Mouse (Mus musculus) neural tube, embryonic 15.5 days (tissue): ENCODE data around the gene Slc8a1. TPM values are rescaled to one million over a fixed set of nuclear protein-coding genes. Genes with fewer than 3 reads are reported as not detected.

Source experiments
- ATAC-seq: fragments of 200-750 bp; cut with Nextera tagmentation; 2 replicates; pipeline ENCODE4 v1.8.0; 2017; ENCODE audit warnings: mild to moderate bottlenecking, moderate TSS enrichment, moderate library complexity; ENCODE audit not compliant: low FRiP score
- H3K27ac ChIP-seq: fragments of 300-500 bp; sonication (generic); replicated peaks from 2 replicates; pipeline ENCODE4 v1.5.1; 2015; ENCODE audit warnings: mild to moderate bottlenecking, inconsistent platforms
- H3K27me3 ChIP-seq: fragments of 300-500 bp; sonication (generic); replicated peaks from 2 replicates; pipeline ENCODE4 v1.6.1; 2015; ENCODE audit warnings: inconsistent platforms
- H3K36me3 ChIP-seq: fragments of 300-500 bp; sonication (generic); 2 replicates; pipeline ENCODE4 v1.6.1; 2015; ENCODE audit warnings: inconsistent platforms
- H3K4me1 ChIP-seq: fragments of 300-500 bp; sonication (generic); 2 replicates; pipeline ENCODE4 v1.6.1; 2015; ENCODE audit warnings: inconsistent platforms
- H3K4me2 ChIP-seq: fragments of 300-500 bp; sonication (generic); 2 replicates; pipeline ENCODE4 v1.6.1; 2015; ENCODE audit warnings: inconsistent platforms, mild to moderate bottlenecking, moderate library complexity
- H3K4me3 ChIP-seq: fragments of 300-500 bp; sonication (generic); replicated peaks from 2 replicates; pipeline ENCODE4 v1.5.1; 2015; ENCODE audit warnings: mild to moderate bottlenecking, inconsistent platforms
- H3K9ac ChIP-seq: fragments of 300-500 bp; sonication (generic); replicated peaks from 2 replicates; pipeline ENCODE4 v1.6.1; 2015; ENCODE audit warnings: mild to moderate bottlenecking, inconsistent platforms
- H3K9me3 ChIP-seq: fragments of 300-500 bp; sonication (generic); replicated peaks from 2 replicates; pipeline ENCODE4 v1.6.1; 2016; ENCODE audit warnings: inconsistent platforms
- WGBS: fragments of 180-500 bp; shearing (Covaris S2); methylation state at CpG from one replicate; pipeline ENCODE4 v1.1.7; 2015; ENCODE audit warnings: mixed read lengths; 5-methylcytosine and 5-hydroxymethylcytosine counted together
- polyA plus RNA-seq: library from polyadenylated mRNA; unstranded; fragments of >200 nt; fragmentation: Nextera tagmentation; extraction: Ambion mirVana; gene quantifications from 2 replicates; pipeline ENCODE4 v1.2.1, GENCODE M21; 2015

Slc8a1 gene
- polyA plus RNA-seq, 1 experiment from 2014 or later: 23.1 TPM

DNA sequence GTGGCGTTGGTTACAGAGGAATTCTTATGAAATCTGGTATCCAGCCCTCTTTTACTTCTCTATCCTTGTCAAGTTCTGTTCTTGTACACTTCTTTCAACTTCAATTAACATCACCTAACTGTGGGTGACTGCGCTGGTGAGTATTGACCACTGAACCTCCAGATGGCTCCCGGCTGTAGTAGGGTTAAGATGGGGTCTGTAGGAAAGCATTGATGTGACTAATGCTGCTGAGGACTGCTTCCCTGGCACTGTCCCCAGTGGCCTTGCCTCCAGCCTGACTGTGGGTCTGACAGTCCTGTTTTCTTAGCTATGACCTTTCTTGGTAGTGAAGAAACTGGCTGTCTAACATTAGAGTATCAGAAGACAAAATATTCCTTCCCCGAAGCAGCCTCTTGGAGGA, 335.1 kb downstream of the Slc8a1 start:
- Histone ChIP-seq H3K9me3 (no peaks in the 10 kb centered on the region), H3K4me1 (peaks cover 30% of the 10 kb centered on the region), H3K27me3 (no peaks in the 10 kb centered on the region), H3K27ac (no peak overlapping the region), H3K4me3 (no peak overlapping the region), H3K4me2 (no peak overlapping the region), H3K36me3 (peaks cover 13% of the 10 kb centered on the region), H3K9ac (no peak overlapping the region)
- WGBS: 90% methylated on average over 4 of the region's 4 CpGs
- ATAC-seq: no peak

DNA sequence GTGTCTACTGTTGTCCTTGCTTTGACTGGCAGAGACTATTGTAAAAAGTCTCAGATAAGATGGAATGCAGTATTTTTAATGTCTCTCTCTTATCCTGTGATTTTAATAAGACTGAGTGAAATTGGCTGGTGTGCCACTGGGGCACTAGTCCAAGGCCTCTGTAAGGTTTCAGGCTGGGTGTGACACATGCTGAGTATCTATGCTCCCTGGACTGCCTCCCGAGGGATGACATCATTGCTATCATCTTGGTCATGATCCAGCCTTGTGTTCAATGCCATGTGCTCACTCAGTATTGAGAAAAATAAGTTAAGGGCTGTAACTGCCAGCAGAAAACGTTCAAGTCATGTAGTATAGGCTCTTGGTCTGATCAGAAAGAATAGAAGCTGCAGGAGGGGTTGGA, 335.5 kb downstream of the Slc8a1 start:
- peaks cover 8% of the 10 kb centered on the region for H3K36me3 ChIP-seq
- no peak for ATAC-seq
- 60% methylated on average over 2 of the region's 2 CpGs for WGBS
- no peaks in the 10 kb centered on the region for H3K27me3 ChIP-seq
- H3K9ac ChIP-seq: no peak overlapping the region
- H3K4me2 ChIP-seq: no peak overlapping the region
- H3K4me3 ChIP-seq: no peak overlapping the region
- no peaks in the 10 kb centered on the region for H3K9me3 ChIP-seq
- peaks cover 30% of the 10 kb centered on the region for H3K4me1 ChIP-seq
- H3K27ac ChIP-seq: no peak overlapping the region

DNA sequence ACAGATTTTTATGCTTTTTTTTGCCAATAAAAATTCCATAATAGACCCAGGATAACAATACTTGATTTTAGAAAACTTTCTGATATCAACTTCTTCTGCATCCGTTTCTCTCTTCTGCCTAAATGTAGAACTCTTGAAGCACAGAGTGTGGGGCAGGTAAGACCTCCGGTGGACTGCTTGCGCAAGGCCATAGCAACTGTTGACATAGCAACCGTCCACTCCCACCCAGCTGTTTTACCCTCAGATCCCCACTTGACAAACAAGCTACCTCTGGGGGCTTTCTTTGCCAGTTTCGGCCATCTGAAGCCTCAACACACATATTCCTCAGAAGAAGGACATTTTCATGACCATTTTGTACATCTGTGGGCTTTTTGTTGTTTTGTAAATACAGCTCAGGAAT, 337.8 kb downstream of the Slc8a1 start:
- H3K9me3 ChIP-seq: no peaks in the 10 kb centered on the region
- 52% methylated on average over 5 of the region's 5 CpGs for WGBS
- no peak overlapping the region for H3K4me3 ChIP-seq
- H3K27ac ChIP-seq: no peak overlapping the region
- no peaks in the 10 kb centered on the region for H3K36me3 ChIP-seq
- no peak overlapping the region for H3K4me2 ChIP-seq
- H3K9ac ChIP-seq: no peak overlapping the region
- H3K27me3 ChIP-seq: no peaks in the 10 kb centered on the region
- H3K4me1 ChIP-seq: peaks cover 30% of the 10 kb centered on the region
- no peak for ATAC-seq

DNA sequence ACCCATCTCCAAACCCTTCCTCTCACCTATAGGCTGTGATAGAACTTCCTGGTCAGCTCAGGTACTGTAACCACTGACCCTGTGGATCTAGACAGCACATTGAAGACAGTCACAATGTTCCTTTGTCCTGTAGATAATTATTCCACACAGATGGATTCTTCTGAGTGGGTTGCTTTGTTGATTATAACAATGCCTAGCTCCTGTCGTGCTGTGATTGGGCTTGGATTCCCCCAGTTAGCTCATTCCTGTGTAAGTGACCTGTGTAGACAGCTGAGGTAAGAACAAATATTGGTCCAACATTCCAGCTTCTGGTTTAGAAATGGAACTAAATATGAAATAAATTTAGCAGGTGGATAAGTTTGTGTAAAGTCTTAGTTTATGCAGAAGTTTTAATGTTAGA, 340.7 kb downstream of the Slc8a1 start:
- ATAC-seq: no peak
- H3K4me2 ChIP-seq: no peak overlapping the region
- 48% methylated on average over 1 of the region's 1 CpGs for WGBS
- no peak overlapping the region for H3K4me3 ChIP-seq
- H3K9ac ChIP-seq: no peak overlapping the region
- no peaks in the 10 kb centered on the region for H3K36me3 ChIP-seq
- H3K9me3 ChIP-seq: no peaks in the 10 kb centered on the region
- peaks cover 15% of the 10 kb centered on the region for H3K4me1 ChIP-seq
- H3K27me3 ChIP-seq: no peaks in the 10 kb centered on the region
- H3K27ac ChIP-seq: no peak overlapping the region

DNA sequence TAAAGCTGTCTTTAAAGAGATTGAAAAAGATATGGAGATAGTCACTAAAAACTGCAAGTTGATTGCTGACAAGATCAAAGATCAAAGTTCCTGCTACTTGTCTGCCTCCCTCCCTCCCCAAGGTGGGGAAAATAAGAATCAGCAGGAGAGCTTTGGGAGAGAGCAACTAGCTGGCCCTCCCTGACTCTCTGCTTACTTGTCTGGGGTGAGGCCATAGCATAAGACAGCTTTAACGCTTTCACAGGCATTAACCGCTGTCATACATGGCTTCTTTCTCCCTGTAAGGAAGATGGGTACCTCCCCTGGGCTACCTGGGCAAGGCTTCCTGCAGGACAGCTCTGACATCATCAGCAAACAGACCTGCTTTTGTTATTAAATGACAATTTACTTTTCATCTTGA, 344.1 kb downstream of the Slc8a1 start:
- 28% methylated on average over 2 of the region's 2 CpGs for WGBS
- H3K4me2 ChIP-seq: no peak overlapping the region
- no peaks in the 10 kb centered on the region for H3K36me3 ChIP-seq
- peaks cover 3% of the 10 kb centered on the region; the same call in 1 of the 2 replicates for H3K4me1 ChIP-seq
- no peak overlapping the region for H3K27ac ChIP-seq
- no peaks in the 10 kb centered on the region for H3K9me3 ChIP-seq
- no peak overlapping the region for H3K9ac ChIP-seq
- ATAC-seq: no peak
- no peak overlapping the region for H3K4me3 ChIP-seq
- H3K27me3 ChIP-seq: no peaks in the 10 kb centered on the region

DNA sequence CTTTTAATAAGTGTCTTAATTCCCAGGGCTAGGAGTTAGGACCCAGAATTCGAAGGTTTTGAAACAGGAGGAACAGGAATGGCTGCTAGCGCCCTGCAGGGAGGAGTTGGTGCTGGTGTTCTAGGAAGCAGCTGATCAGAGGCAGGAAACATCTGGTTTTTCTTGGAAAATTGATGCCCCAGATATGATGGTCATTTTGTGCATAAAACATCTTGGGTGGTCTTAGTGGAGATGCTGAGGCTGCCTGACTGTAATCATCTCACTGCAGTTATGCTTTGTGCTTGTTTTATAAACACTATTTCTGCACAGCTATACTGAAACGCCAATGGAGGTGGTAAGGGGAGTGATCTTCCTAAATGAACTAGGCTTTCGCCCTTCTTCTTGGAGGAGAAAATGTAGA, 345.1 kb downstream of the Slc8a1 start:
- no peak overlapping the region for H3K27ac ChIP-seq

DNA sequence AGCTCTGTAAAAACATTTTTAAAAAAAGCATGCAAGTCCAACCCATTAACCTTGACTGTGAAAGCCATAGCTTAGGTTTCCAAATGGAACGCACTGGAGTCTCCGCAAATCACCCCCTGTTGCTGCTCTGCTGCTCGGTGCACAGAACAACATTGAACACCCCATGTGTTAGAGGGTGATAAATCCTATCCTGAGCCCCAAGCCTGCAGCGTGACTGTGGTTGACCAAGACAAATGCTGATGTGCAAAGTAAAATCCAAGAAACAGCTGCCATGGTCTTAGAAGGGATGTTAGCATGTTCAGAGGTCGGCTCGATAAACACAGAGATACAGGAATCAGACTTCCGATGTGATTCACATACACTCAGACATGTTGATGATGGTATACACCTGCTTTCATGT, 346.7 kb downstream of the Slc8a1 start:
- H3K36me3 ChIP-seq: peaks cover 12% of the 10 kb centered on the region; the same call in 1 of the 2 replicates
- no peaks in the 10 kb centered on the region for H3K27me3 ChIP-seq
- H3K4me1 ChIP-seq: peaks cover 3% of the 10 kb centered on the region; the same call in 1 of the 2 replicates
- WGBS: 75% methylated on average over 7 of the region's 7 CpGs
- no peak overlapping the region for H3K4me2 ChIP-seq
- H3K9ac ChIP-seq: no peak overlapping the region
- H3K27ac ChIP-seq: no peak overlapping the region
- H3K9me3 ChIP-seq: no peaks in the 10 kb centered on the region
- ATAC-seq: no peak
- H3K4me3 ChIP-seq: no peak overlapping the region

More for the DNA sequence above, 345.1 kb downstream of the Slc8a1 start:
- no peak overlapping the region for H3K9ac ChIP-seq
- 0 out of 2 replicates have a peak, but pooled peaks cover 3% of the 10 kb centered on the region for H3K36me3 ChIP-seq
- H3K9me3 ChIP-seq: no peaks in the 10 kb centered on the region
- no peak overlapping the region for H3K4me3 ChIP-seq
- no peaks in the 10 kb centered on the region for H3K27me3 ChIP-seq
- no peak overlapping the region for H3K4me2 ChIP-seq
- peaks cover 3% of the 10 kb centered on the region; the same call in 1 of the 2 replicates for H3K4me1 ChIP-seq
- no peak for ATAC-seq
- 80% methylated on average over 4 of the region's 4 CpGs for WGBS

DNA sequence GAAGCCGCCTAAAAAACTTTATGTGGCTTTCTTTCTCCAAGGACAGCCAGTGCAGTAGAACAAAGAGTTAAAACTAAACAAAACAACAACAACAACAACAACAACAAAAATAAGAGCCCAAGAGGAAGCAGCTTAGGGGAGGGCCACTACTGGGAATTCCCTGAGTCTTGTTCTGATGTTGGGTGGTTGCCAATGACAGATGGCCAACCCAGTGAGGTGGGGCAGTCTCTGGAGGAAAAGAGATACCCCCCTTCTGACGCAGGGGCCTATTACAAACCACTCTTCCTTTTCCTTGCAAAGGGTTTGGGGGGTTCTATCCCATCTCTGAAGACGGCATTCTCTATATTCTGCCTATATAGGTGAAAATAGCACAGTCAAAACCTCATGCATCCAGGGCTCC, 347.4 kb downstream of the Slc8a1 start:
- Histone ChIP-seq H3K4me1 (peaks cover 3% of the 10 kb centered on the region; the same call in 1 of the 2 replicates), H3K27me3 (no peaks in the 10 kb centered on the region), H3K36me3 (peaks cover 12% of the 10 kb centered on the region; the same call in 1 of the 2 replicates), H3K27ac (no peak overlapping the region), H3K9me3 (no peaks in the 10 kb centered on the region), H3K9ac (no peak overlapping the region), H3K4me3 (no peak overlapping the region), H3K4me2 (no peak overlapping the region)
- ATAC-seq: no peak
- WGBS: 75% methylated on average over 3 of the region's 3 CpGs

DNA sequence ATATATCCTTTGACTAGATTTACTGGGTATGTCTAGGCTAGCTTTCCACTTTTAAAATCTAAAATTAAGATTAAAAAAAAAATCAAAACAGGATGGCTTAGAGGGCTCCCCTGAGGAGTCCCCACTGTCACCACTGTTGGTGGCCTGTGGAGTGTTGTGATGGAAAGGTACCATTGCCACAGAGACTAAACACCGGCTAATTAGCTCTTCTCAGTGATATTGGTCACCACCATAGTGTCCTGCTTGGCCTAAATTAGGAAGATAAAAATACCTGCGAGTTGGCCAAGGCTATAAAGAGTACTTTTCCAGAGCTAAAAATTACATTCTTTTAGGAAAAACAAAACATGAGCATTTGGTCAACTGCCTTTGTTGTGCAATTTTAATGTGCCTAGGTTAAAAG, 352.1 kb downstream of the Slc8a1 start:
- Histone ChIP-seq H3K36me3 (peaks cover 12% of the 10 kb centered on the region), H3K9ac (no peak overlapping the region), H3K27ac (no peak overlapping the region), H3K9me3 (no peaks in the 10 kb centered on the region), H3K4me3 (no peak overlapping the region), H3K4me1 (no peaks in the 10 kb centered on the region), H3K4me2 (no peak overlapping the region), H3K27me3 (no peaks in the 10 kb centered on the region)
- no peak for ATAC-seq
- 89% methylated on average over 2 of the region's 2 CpGs for WGBS

DNA sequence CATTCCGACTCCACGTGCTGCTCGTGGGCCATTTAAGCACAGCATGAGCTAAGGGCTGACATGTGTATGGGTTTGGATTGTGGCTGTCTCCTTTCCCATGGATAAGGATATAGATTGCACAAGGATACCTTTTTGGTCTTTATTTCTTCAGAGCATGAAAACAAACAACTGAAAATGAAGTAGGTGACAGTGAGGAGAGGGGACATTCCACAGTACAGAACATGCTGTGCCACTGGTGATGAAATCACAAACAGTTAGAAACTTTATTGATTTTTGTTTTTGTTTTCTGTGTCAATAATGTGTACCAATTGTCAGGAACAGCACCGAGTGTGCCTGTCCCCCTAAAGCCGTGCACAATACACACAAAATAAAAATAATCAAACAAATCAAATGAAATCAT, 352.7 kb downstream of the Slc8a1 start:
- Histone ChIP-seq H3K36me3 (peaks cover 12% of the 10 kb centered on the region), H3K9ac (no peak overlapping the region), H3K27me3 (no peaks in the 10 kb centered on the region), H3K4me1 (no peaks in the 10 kb centered on the region), H3K4me2 (no peak overlapping the region), H3K27ac (no peak overlapping the region), H3K9me3 (no peaks in the 10 kb centered on the region), H3K4me3 (no peak overlapping the region)
- 85% methylated on average over 5 of the region's 5 CpGs for WGBS
- no peak for ATAC-seq

DNA sequence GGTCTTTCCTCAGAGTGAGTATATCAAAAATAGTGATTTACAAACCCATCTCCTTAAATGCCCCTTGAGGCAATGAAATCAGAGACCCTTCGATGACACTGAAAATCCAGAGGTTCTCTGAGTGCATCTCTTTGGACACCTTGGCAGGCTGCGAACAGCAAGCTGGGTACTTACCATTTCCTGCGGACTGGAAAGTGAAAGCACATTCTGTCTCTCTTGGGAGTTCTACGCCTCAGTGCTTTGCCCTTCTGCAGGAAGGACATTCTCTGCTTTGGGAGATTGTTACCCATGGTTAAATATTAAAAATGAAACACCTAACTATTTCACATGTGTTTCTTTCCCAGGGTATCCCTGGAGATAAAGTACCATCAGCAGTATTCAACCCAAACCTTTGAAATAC, 354.7 kb downstream of the Slc8a1 start:
- no peak overlapping the region for H3K9ac ChIP-seq
- H3K36me3 ChIP-seq: peaks cover 12% of the 10 kb centered on the region
- no peak overlapping the region for H3K27ac ChIP-seq
- no peak overlapping the region for H3K4me2 ChIP-seq
- H3K4me1 ChIP-seq: no peaks in the 10 kb centered on the region
- no peak for ATAC-seq
- 83% methylated on average over 4 of the region's 4 CpGs for WGBS
- H3K4me3 ChIP-seq: no peak overlapping the region
- H3K9me3 ChIP-seq: no peaks in the 10 kb centered on the region
- H3K27me3 ChIP-seq: no peaks in the 10 kb centered on the region

DNA sequence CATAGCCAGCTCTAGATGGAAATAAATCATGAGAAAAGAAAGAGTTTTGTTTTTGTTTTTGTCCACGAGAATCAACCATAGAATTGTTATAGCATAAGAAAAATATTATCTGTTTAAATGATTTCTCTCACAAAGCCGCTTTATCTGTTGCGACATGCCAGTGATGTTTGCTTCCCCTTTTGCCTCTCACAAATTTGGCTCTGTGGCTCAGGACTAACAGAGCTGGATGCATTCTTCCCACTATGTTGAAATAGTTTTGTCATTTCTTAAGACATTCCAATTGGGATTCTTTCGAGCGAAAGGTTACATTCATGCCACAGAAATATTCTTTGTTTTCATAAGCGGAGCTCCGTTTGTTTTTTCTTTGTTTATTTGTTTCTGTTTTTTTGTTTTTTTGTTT, 359.7 kb downstream of the Slc8a1 start:
- H3K9ac ChIP-seq: no peak overlapping the region
- no peak overlapping the region for H3K4me2 ChIP-seq
- no peak overlapping the region for H3K4me3 ChIP-seq
- no peaks in the 10 kb centered on the region for H3K9me3 ChIP-seq
- H3K4me1 ChIP-seq: 0 out of 2 replicates have a peak, but pooled peaks cover 3% of the 10 kb centered on the region
- no peak for ATAC-seq
- H3K27ac ChIP-seq: no peak overlapping the region
- 82% methylated on average over 7 of the region's 7 CpGs for WGBS
- no peaks in the 10 kb centered on the region; the same call in 1 of the 2 replicates for H3K36me3 ChIP-seq
- H3K27me3 ChIP-seq: no peaks in the 10 kb centered on the region
